Mouse (Mus musculus) layer of hippocampus, adult 18-20 months (tissue): ENCODE data around the gene Msmo1. TPM values are rescaled to one million over a fixed set of nuclear protein-coding genes. Genes with fewer than 3 reads are reported as not detected.
A peak's percentile ranks its signal among the peaks of the same experiment; 100 is the strongest.

Experiments
- DNase-seq, 2 experiments: peaks; one replicate each; pipeline ENCODE4 v3.0.0; 2022; ENCODE audit warnings: low spot score in 2 of 2
- total RNA-seq, 2 experiments: library from RNA; stranded (reverse); gene quantifications; 2 replicates each; pipeline ENCODE4 v1.2.3; 2021

Msmo1 gene
- total RNA-seq, 2 experiments from 2014 or later: 86.1 to 89.9 TPM

DNA sequence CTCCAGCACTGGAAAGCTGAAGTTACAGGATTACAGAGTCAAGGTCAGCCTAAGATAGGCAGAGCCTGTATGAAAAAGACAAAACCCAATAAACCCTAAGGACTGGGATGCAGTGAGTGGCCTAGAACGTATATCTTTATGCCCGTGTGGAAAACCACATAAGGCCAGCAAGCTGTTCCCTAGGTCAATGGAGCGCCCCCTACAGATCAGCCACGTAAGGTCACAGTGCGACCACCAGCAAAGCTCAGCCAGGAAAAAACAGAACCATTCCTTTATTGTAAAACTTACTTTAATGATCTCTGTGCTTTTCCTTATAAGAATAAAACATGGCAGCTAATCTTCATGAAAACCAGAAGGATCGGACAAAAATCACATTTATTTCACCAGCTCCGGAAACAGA, 15.7 kb downstream of the Msmo1 start:
- no peak for DNase-seq

DNA sequence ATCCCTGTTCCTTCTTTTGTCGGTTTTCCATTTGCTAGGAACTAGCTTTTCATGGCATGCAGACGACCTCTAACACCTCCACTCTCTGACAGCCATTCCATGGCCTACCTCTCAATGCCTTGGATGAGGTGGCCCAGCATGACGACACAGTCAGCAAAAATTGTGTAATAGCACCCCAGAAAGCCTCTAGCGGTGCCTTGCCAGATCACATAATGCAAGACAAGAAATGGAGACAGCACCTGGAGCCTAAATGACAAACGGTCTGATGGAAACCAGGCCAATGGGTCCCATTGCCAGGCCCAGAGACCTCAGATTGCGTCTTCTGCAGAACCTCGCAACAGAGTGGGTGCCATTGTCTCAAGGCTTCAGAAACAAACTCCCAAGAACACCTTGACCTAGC, 21.1 kb downstream of the Msmo1 start:
- DNase-seq: no peak

GRCm38 (mm10) chr8:64711544-64711943, 22.0 kb downstream of the Msmo1 start:
- no peak for DNase-seq

- DNase-seq: no peak
Measured at GRCm38 (mm10) chr8:64707481-64707880, 26.1 kb downstream of the Msmo1 start.

DNA sequence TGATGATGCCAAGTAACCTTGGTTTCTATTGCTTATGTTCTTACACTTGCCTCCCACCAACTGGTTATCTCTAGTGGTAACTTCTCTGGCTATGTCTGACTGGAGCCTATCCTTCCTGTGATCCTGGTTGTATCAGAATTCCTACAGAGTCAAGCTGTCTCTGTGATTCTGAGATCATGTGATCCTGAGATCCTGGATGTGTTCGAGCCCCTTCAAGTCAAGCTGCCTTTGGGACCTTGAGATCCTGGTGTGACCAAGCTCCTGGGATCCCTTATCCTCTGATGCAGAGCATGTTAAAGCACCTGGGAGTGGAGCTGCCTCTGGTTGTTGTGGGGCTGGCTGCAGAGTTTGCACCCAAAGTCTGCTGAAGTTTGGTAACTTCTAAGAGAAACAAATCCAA, 30.4 kb downstream of the Msmo1 start:
- no peak for DNase-seq

GRCm38 (mm10) chr8:64692651-64693201, 40.9 kb downstream of the Msmo1 start, which contains the start of gene Cpe:
Cpe (minus strand) TSS chr8:64693054.
- peak; percentile 85 to 91 for DNase-seq

DNA sequence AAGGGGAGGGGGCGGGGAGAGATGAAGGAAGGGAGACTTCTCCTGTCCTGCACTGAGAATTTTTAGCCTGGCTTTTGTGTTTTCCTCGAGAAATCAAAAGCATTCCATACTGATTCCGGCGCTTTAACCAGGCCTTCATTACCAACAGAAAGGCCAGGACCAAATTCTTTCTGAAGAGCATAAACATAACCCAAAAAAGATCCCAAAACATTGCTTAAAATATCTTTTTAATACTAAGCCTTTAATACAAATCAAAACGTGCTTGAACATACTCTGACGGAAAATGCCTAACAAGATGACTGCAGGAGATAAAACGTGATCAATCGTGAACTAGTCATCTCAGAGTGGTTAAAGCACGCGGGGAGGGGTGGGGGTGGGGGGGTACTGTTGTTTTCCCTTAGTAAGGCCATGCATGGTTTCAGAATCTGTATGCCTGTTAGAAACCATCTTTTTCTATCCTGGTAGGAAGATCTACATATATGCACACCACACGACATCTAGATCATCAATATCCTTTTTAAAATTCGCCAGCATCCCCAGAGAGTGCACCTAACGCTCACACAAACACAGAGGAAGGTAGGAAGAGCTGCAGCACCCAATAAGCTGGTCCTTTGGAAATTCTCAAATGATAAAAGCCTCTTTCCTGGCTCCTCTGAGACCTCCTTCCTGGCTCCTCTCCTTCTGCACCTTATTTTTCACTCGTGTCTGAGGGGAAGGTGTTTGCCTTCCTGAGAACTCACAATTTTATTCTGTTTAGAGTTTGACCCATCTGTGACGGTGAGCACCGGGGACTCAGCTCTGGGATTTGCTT, 41.8 kb downstream of the Msmo1 start:
- DNase-seq: peak in 1 of 2 experiments; percentile 47

GRCm38 (mm10) chr8:64690845-64691244, 42.7 kb downstream of the Msmo1 start:
- no peak for DNase-seq

DNA sequence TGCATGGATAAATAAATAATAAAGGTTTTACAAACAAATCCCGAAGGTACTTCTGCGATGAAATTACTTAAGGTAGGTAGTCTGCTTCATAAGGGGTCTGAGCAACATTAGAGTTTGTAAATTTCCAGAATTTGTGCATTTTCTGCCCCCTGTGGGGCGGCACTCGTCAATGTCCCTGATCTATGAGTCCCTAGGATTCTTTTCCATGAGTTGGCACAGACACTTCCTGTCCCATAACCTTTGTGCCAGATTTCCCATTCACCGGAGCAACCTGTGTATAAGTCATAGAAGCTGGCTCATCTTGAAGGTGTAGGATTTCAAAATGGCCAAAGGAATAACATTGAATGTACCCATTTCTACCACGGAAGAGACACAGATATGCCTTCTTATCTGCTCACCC, 43.3 kb downstream of the Msmo1 start:
- DNase-seq: no peak

GRCm38 (mm10) chr8:64688741-64689140, 44.9 kb downstream of the Msmo1 start:
- no peak for DNase-seq

- DNase-seq: no peak
Measured at GRCm38 (mm10) chr8:64688161-64688560, 45.4 kb downstream of the Msmo1 start.

DNA sequence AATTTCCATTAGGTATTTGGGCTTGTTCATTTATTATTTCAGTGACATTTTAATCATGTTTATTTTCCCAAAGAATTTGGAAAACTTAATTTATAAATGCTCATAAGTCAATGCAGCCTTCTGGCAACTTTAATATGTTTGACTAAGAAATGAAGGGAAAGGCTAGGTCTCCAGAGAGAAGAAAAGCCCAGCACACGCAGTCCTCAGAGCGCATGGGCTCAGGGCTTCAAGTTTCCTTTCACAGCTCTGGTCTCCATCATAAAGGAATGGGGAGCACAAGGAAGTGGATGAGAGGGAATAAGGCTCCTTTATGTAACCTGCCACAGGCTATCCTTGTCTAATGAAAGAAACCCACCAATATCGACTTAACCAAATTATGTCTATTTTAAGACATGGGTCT, 51.1 kb downstream of the Msmo1 start:
- DNase-seq: no peak

- DNase-seq: no peak
Measured at GRCm38 (mm10) chr8:64676381-64676780, 57.2 kb downstream of the Msmo1 start.

GRCm38 (mm10) chr8:64674951-64675585, 58.5 kb downstream of the Msmo1 start:
- DNase-seq: no peak

GRCm38 (mm10) chr8:64672920-64673319, 60.7 kb downstream of the Msmo1 start:
- DNase-seq: no peak

- no peak for DNase-seq
Measured at GRCm38 (mm10) chr8:64671937-64672336, 61.7 kb downstream of the Msmo1 start.

Other genes starting within 250 kb of the Msmo1 start
- 1,000 to 10,000 TPM; 2,606 to 2,683 TPM for gene Cpe, start 40.7 kb downstream of the Msmo1 start, total RNA-seq
- 100 to 1,000 TPM; 324 to 340 TPM for gene Klhl2, start 116.2 kb upstream of the Msmo1 start, total RNA-seq
- 10 to 100 TPM; 24.8 to 28.1 TPM for gene Tmem192, start 213.4 kb upstream of the Msmo1 start, total RNA-seq